Mouse (Mus musculus): ENCODE data around the gene Anxa2.

- TF ChIP-seq POLR2A (IDR thresholded peaks at IDR 0.05; ENCODE audit: low read depth, low read length) (no peak), CTCF (IDR thresholded peaks at IDR 0.05; ENCODE audit: extremely low read depth, insufficient read length, insufficient replicate concordance, low read depth, low read length) (no peak)
These were observed 10.2 kb upstream of the Anxa2 start for GRCm38 (mm10) chr9:69443203-69443602.

Measured in small intestine, adult 2 months (tissue).